Mouse (Mus musculus): Measurements from ENCODE around the gene B3gntl1.
"Not testable (repeated sequence)": the region's sequence is repeated elsewhere in the genome, so short reads cannot be mapped to it uniquely, and the experiment has no call there.

The B3gntl1 gene

DNA sequence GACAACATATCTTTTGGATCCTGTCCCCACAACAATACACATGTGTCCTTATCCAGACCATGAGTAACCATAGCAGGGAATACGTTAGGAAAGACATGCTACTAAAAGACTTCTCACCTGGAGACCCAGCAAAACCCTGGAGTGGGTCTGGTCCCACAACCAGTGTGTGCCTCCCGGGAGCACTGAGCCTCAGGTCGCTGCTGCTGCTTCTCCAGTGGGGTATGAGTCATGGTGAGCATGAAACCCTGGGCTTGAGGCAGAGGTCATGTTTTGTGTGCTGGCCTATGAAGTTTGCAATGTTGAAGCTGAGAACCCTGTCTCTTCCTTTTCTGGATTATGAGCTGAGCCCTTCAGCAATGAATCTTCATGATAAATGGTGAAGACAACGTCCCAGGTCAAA, 13.1 kb upstream of the B3gntl1 start:
- ATAC-seq (ENCODE audit: insufficient number of reproducible peaks, low FRiP score, low TSS enrichment) = no peak

DNA sequence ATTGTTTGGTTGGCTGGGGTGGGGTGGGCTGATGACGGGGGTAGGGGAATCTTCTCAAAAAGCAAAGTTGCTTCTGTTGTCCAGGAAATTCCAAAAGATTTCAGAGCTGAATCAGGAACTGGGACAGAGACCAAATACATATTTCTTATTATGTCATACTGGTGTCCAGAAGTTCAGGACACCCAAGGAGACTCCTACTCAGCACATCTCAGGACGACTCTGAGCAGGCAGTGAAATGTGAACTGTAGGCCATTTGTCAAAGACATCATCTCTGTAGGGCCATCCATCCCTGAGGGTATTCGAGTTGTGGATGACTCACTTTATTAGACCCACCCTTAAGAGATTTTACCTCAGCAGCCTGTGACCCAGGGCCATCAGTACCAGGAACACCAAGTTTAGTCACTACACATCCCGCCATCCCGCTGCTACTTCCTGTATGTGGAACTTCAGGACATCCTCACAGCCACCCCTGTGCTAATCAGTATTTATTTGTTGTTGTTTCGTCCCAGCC, 12.6 kb upstream of the B3gntl1 start:
- ATAC-seq (ENCODE audit: insufficient number of reproducible peaks, low FRiP score, low TSS enrichment) = no peak

DNA sequence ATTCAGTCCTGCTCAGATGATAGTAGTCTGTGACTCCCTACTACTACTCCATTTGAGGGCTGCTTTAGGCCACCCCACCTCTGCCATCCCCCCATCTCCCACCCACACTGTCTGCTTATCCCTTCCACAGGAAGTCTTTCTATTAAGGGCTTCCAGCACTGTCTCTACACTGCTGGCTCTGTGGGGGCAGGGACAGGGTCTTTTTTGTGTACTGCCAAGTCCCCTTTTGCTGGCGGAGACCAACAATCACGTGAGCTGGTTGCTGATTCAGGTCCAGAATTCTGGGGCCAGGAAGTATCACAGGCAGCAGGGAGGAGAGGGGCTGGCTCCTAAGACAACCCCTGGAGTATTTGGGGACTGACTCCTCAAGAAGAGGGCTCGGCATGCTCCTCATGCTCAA, 10.3 kb upstream of the B3gntl1 start:
- no peak for ATAC-seq (ENCODE audit: insufficient number of reproducible peaks, low FRiP score, low TSS enrichment)

GRCm38 (mm10) chr11:121680750-121681149, 7.8 kb upstream of the B3gntl1 start:
- ATAC-seq (ENCODE audit: insufficient number of reproducible peaks, low FRiP score, low TSS enrichment) = no peak

DNA sequence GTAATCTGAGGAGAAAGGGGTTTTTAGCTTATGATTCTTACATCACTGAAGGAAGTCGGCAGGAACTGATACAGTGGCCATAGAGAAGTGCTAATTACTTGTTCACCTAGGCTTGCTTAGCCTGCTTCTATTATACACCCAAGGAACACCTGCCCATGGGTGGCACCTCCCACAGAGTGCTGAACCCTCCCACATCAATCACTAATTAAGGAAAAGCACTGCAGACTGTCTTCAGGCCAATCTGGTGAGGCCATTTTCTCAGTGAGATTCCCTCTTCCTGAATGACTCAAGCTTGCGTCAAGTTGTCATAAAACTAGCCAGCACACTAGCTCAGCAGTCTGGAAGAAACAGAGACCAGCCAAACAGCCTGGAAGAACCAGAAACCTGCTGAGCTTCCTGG, 6.6 kb upstream of the B3gntl1 start:
- no peak for ATAC-seq (ENCODE audit: insufficient number of reproducible peaks, low FRiP score, low TSS enrichment)

DNA sequence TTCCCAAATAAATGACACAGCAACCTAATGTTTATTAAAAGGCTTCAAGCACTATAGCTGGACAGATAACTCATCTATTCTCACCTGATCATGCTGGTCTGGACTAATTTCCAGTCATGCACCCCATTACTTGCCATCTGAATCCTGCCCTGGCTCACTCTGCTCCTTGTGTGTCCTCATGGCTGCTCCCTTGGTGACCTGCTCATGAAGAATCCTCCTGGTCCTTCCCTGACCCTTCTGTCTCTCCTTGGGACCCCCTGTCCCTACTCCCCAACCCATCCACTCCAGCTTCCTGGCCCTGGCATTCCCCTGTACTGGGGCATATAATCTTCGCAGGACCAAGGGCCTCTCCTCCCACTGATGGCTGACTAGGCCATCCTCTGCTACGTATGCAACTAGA, 3.9 kb upstream of the B3gntl1 start:
- no peak for ATAC-seq (ENCODE audit: insufficient number of reproducible peaks, low FRiP score, low TSS enrichment)

DNA sequence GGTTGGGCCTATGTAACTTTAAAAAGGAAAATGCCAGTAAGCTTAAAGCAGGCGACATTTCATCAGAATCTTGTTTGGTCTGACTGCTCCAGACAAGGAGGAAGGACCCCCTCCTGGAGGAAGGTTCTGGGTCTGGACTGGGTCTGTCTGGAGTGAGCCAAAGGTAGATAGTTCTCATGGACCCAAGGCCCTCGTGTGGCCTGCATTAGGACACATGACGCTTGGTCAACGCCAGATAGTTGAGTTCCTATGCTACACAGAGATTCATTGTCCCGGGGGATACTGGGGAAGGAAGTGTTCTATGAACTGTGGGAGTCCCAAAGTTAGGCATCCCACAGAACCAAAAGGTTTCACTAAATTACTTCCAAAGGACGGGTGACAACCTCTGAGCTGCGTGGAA, 676 bp upstream of the B3gntl1 start:
- peak; percentile 16; the same call in 1 of the 2 replicates for ATAC-seq (ENCODE audit: insufficient number of reproducible peaks, low FRiP score, low TSS enrichment)

- ATAC-seq (ENCODE audit: insufficient number of reproducible peaks, low FRiP score, low TSS enrichment) = no peak; the same call in 1 of the 2 replicates
Measured at GRCm38 (mm10) chr11:121672312-121672989, 502 bp downstream of the B3gntl1 start.

- no peak for ATAC-seq (ENCODE audit: insufficient number of reproducible peaks, low FRiP score, low TSS enrichment)
Measured at GRCm38 (mm10) chr11:121670926-121671325, 2.0 kb downstream of the B3gntl1 start.

- no peak for ATAC-seq (ENCODE audit: insufficient number of reproducible peaks, low FRiP score, low TSS enrichment)
Measured at GRCm38 (mm10) chr11:121668776-121669175, 4.2 kb downstream of the B3gntl1 start.

- ATAC-seq (ENCODE audit: insufficient number of reproducible peaks, low FRiP score, low TSS enrichment) = no peak
Measured at GRCm38 (mm10) chr11:121667541-121667940, 5.4 kb downstream of the B3gntl1 start.

DNA sequence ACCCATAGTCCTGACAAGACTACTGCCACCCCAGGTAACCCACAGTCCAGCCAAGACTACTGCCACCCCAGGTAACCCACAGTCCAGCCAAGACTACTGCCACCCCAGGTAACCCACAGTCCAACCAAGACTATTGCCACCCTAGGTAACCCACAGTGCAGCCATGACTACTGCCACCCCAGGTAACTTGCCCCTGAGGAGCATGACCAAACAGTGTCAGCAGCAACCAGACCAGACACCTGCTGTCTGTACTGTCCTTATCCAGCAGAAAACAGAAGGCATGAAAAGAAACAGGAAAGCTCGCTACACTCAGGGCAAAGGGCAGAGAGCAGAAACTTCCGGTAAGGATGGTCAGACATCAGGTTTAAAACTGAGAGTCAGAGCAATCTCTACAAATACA, 11.8 kb downstream of the B3gntl1 start:
- no peak for ATAC-seq (ENCODE audit: insufficient number of reproducible peaks, low FRiP score, low TSS enrichment)

GRCm38 (mm10) chr11:121660604-121661003, 12.3 kb downstream of the B3gntl1 start:
- not testable (repeated sequence) for ATAC-seq (ENCODE audit: insufficient number of reproducible peaks, low FRiP score, low TSS enrichment)

GRCm38 (mm10) chr11:121658151-121658550, 14.8 kb downstream of the B3gntl1 start:
- ATAC-seq (ENCODE audit: insufficient number of reproducible peaks, low FRiP score, low TSS enrichment) = no peak

DNA sequence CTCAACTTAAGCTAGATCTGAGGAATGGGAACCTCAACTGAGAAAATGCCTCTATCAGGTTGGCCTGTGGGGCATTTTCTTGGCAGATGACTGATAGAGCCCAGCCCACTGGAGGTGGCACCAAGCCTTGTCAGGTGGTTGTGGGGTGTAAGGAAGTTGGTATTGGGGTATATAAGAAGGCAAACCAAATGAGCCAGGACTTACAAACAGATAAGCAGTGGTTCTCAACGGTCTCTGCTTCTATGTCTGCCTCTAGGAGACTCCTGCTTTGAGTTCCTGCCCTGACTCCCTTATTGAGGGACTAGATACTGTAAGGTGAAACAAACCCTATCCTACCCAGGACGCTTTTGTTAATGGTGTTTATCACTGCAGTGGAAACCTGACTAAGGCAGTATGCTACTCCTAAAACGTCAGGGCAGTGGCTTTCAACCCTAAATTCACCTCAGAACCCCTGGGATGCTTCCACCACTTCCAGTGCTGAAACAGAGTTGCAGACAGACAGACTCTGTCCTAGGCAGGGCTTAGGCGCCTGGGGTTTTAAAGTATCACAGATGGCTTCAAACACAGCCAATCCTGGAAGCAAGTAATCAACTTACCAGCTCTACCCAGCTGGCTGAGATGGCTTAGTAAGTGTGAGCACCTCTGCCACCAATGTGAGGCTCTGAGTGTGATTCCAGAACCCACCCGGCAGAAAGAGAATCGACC, 17.0 kb downstream of the B3gntl1 start:
- no peak for ATAC-seq (ENCODE audit: insufficient number of reproducible peaks, low FRiP score, low TSS enrichment)

DNA sequence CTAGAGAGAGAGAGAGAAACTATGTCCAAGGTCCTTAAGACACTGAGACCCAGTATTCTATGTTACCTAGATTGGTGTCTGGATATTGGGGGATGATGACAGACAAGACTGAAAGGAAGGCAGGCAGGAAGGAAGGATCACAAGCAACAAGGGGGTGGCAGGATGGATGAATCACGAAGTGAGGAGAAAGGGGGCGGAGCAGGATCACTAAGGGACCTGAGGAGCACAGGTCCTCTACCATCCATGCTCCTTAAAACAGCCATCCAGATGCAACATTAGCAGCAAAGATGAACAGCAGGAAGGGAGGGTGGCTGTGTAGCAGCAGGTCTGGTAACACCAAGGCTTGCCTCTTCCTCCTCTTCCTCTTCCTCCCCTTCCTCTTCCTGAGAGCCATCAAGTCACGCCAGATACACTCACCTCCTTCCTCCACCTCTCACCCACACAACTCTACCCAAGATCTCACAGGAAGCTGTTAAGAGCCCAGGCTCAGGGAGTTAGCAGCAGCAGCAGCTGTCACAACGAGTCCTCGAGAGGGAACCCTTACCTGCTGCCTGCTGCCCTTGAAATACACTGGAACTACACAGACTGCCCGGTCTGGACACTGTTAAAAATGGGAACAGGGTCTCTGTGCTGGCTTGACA, 17.7 kb downstream of the B3gntl1 start:
- ATAC-seq (ENCODE audit: insufficient number of reproducible peaks, low FRiP score, low TSS enrichment) = no peak

GRCm38 (mm10) chr11:121654406-121654945, 18.5 kb downstream of the B3gntl1 start:
- ATAC-seq (ENCODE audit: insufficient number of reproducible peaks, low FRiP score, low TSS enrichment) = no peak

DNA sequence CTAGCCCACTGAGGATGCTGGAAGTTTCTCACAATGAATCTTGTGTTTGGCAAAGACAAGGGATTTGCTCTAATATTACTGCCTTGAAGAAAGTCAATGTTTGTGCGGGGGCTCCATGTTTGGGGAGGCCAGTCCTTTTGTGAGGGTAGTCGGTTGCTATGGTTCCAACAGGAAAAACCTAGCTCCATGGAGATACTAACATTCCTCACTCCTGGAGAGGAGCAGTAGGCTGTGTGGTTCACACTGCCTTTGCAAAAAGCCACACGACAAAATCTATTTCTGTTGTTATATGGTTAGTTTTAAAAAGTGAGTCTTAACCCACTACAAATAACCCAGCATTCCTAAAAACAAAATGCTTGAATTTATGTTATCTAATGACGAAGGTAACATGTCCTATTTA, 19.3 kb downstream of the B3gntl1 start:
- no peak for ATAC-seq (ENCODE audit: insufficient number of reproducible peaks, low FRiP score, low TSS enrichment)

DNA sequence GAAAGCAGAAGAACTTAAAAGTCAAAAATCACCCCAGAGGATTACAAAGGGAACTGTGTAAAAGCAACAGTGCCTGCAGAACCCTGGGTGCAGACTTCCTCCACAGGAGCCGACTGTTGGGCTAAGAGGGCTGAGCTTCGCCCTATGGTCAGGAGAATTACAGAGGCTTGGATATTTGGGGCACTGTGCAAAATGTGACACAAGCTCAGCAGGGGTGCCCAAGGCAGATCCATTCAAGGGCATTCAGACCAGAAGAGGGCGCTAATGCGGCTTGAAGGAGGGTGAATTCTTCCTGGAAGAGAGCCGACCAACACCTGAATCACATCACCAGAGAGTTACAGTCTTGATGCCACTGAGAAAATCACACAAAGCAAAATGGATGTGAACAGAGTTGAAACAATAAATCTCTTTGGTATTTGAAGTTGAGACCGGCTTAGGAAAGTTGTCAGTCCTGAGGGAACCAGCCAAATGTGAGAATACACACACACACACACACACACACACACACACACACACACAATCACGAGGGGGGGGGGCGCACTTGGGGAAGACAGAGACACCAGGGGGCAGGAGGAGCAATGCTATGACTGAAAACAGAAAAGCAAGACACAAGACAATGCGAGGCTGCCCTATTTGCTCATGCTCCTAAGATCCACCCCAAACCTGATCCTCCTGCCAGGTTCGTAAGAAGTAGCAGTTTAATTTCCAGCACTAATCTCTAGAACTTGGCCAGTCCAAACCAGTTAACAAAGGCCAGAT, 20.2 kb downstream of the B3gntl1 start:
- no peak for ATAC-seq (ENCODE audit: insufficient number of reproducible peaks, low FRiP score, low TSS enrichment)

- ATAC-seq (ENCODE audit: insufficient number of reproducible peaks, low FRiP score, low TSS enrichment) = no peak
Measured at GRCm38 (mm10) chr11:121651983-121652382, 21.0 kb downstream of the B3gntl1 start.

All from cerebellum, adult (tissue).